Mouse (Mus musculus) hindbrain, embryonic 12.5 days (tissue): ENCODE measurements at regions not wholly inside any gene's neighbourhood (a gene's known extent, or its start where the extent isn't known, plus 50 kb on each side); places are given as distances from the start of the nearest gene placed in this dataset.

Experiments used
- ATAC-seq: fragments of 200-750 bp; cut with Nextera tagmentation; 2 replicates; pipeline ENCODE4 v1.8.0; 2017; ENCODE audit warnings: moderate TSS enrichment; ENCODE audit not compliant: low FRiP score
- H3K27ac ChIP-seq: fragments of 300-500 bp; sonication (generic); 2 replicates; pipeline ENCODE4 v1.5.1; 2016; ENCODE audit warnings: mild to moderate bottlenecking
- H3K27me3 ChIP-seq: fragments of 300-500 bp; sonication (generic); 2 replicates; pipeline ENCODE4 v1.6.1; 2016; ENCODE audit warnings: mild to moderate bottlenecking
- H3K36me3 ChIP-seq: fragments of 300-500 bp; sonication (generic); 2 replicates; pipeline ENCODE4 v1.6.1; 2016; ENCODE audit warnings: mild to moderate bottlenecking
- H3K4me1 ChIP-seq: fragments of 300-500 bp; sonication (generic); 2 replicates; pipeline ENCODE4 v1.6.1; 2016
- H3K4me2 ChIP-seq: fragments of 300-500 bp; sonication (generic); replicated peaks from 2 replicates; pipeline ENCODE4 v1.6.1; 2016; ENCODE audit warnings: mild to moderate bottlenecking
- H3K4me3 ChIP-seq: fragments of 300-500 bp; sonication (generic); 2 replicates; pipeline ENCODE4 v1.5.1; 2016; ENCODE audit warnings: mild to moderate bottlenecking
- H3K9ac ChIP-seq: fragments of 300-500 bp; sonication (generic); 2 replicates; pipeline ENCODE4 v1.6.1; 2016; ENCODE audit warnings: mild to moderate bottlenecking, moderate library complexity
- H3K9me3 ChIP-seq: fragments of 300-500 bp; sonication (generic); replicated peaks from 2 replicates; pipeline ENCODE4 v1.6.1; 2016; ENCODE audit warnings: mild to moderate bottlenecking
- WGBS: fragments of 180-500 bp; shearing (Covaris S2); methylation state at CpG from one replicate; pipeline ENCODE4 v1.1.7; 2016; 5-methylcytosine and 5-hydroxymethylcytosine counted together

- Histone ChIP-seq H3K9me3 (no peaks in the 10 kb centered on the region), H3K27ac (no peak overlapping the region), H3K36me3 (no peaks in the 10 kb centered on the region), H3K4me2 (no peak overlapping the region), H3K27me3 (peaks cover 15% of the 10 kb centered on the region), H3K4me3 (no peak overlapping the region), H3K9ac (no peak overlapping the region), H3K4me1 (no peaks in the 10 kb centered on the region)
- WGBS: 65% methylated on average over 9 of the region's 9 CpGs
- ATAC-seq: no peak
Measured at GRCm38 (mm10) chr9:61633936-61634335, 261.8 kb downstream of the Tle3 start.

- no peak overlapping the region for H3K4me2 ChIP-seq
- H3K9ac ChIP-seq: no peak overlapping the region
- H3K9me3 ChIP-seq: no peaks in the 10 kb centered on the region
- H3K36me3 ChIP-seq: no peaks in the 10 kb centered on the region
- no peak for ATAC-seq
- no peaks in the 10 kb centered on the region for H3K4me1 ChIP-seq
- no peak overlapping the region for H3K4me3 ChIP-seq
- 98% methylated on average over 3 of the region's 3 CpGs for WGBS
- no peak overlapping the region for H3K27ac ChIP-seq
- H3K27me3 ChIP-seq: peaks cover 21% of the 10 kb centered on the region
Measured at GRCm38 (mm10) chr9:61632602-61633001, 260.4 kb downstream of the Tle3 start.

- Histone ChIP-seq H3K4me3 (no peak overlapping the region), H3K36me3 (no peaks in the 10 kb centered on the region), H3K27ac (no peak overlapping the region), H3K4me1 (peaks cover 6% of the 10 kb centered on the region), H3K27me3 (peaks cover 32% of the 10 kb centered on the region), H3K9ac (no peak overlapping the region), H3K4me2 (no peak overlapping the region), H3K9me3 (no peaks in the 10 kb centered on the region)
- WGBS: 84% methylated on average over 7 of the region's 7 CpGs
- no peak for ATAC-seq
Measured at GRCm38 (mm10) chr9:61631097-61631496, 258.9 kb downstream of the Tle3 start.

- 79% methylated on average over 6 of the region's 6 CpGs for WGBS
- Histone ChIP-seq H3K36me3 (no peaks in the 10 kb centered on the region), H3K27ac (no peak overlapping the region), H3K4me3 (no peak overlapping the region), H3K9ac (no peak overlapping the region), H3K9me3 (no peaks in the 10 kb centered on the region), H3K4me2 (no peak overlapping the region), H3K27me3 (peaks cover 53% of the 10 kb centered on the region), H3K4me1 (peaks cover 20% of the 10 kb centered on the region)
- ATAC-seq: no peak
Measured at GRCm38 (mm10) chr9:61627801-61628574, 255.8 kb downstream of the Tle3 start.

- no peak overlapping the region for H3K4me3 ChIP-seq
- H3K36me3 ChIP-seq: no peaks in the 10 kb centered on the region
- no peak overlapping the region for H3K9ac ChIP-seq
- ATAC-seq: peak; percentile 77
- 21% methylated on average over 7 of the region's 7 CpGs for WGBS
- no peak overlapping the region for H3K27ac ChIP-seq
- H3K4me1 ChIP-seq: peaks cover 57% of the 10 kb centered on the region
- H3K9me3 ChIP-seq: no peaks in the 10 kb centered on the region
- peaks cover 55% of the 10 kb centered on the region for H3K27me3 ChIP-seq
- H3K4me2 ChIP-seq: no peak overlapping the region
Measured at GRCm38 (mm10) chr9:61622933-61623332, 250.8 kb downstream of the Tle3 start.

GRCm38 (mm10) chr9:61621939-61622338 is 249.8 kb downstream of the Tle3 start:
- Histone ChIP-seq H3K27ac (no peak overlapping the region), H3K9ac (no peak overlapping the region), H3K4me3 (no peak overlapping the region), H3K36me3 (no peaks in the 10 kb centered on the region), H3K27me3 (peaks cover 49% of the 10 kb centered on the region), H3K4me1 (peaks cover 57% of the 10 kb centered on the region), H3K9me3 (no peaks in the 10 kb centered on the region), H3K4me2 (no peak overlapping the region)
- no peak for ATAC-seq
- WGBS: 79% methylated on average over 5 of the region's 5 CpGs

GRCm38 (mm10) chr9:61620786-61621185 is 248.6 kb downstream of the Tle3 start:
- peaks cover 42% of the 10 kb centered on the region for H3K27me3 ChIP-seq
- no peak overlapping the region for H3K27ac ChIP-seq
- no peak overlapping the region for H3K9ac ChIP-seq
- H3K36me3 ChIP-seq: no peaks in the 10 kb centered on the region
- 55% methylated on average over 2 of the region's 2 CpGs for WGBS
- H3K4me2 ChIP-seq: no peak overlapping the region
- peaks cover 53% of the 10 kb centered on the region for H3K4me1 ChIP-seq
- no peaks in the 10 kb centered on the region for H3K9me3 ChIP-seq
- no peak for ATAC-seq
- no peak overlapping the region for H3K4me3 ChIP-seq

- no peak overlapping the region for H3K4me2 ChIP-seq
- no peaks in the 10 kb centered on the region for H3K36me3 ChIP-seq
- H3K27ac ChIP-seq: no peak overlapping the region
- peaks cover 35% of the 10 kb centered on the region for H3K27me3 ChIP-seq
- H3K4me3 ChIP-seq: no peak overlapping the region
- no peak overlapping the region for H3K9ac ChIP-seq
- no peaks in the 10 kb centered on the region for H3K9me3 ChIP-seq
- peaks cover 55% of the 10 kb centered on the region for H3K4me1 ChIP-seq
- WGBS: 26% methylated on average over 4 of the region's 4 CpGs
- no peak for ATAC-seq
Measured at GRCm38 (mm10) chr9:61620105-61620504, 247.9 kb downstream of the Tle3 start.

- Histone ChIP-seq H3K9ac (no peak overlapping the region), H3K9me3 (no peaks in the 10 kb centered on the region), H3K27me3 (peaks cover 24% of the 10 kb centered on the region), H3K27ac (no peak overlapping the region), H3K4me3 (no peak overlapping the region), H3K4me2 (no peak overlapping the region), H3K4me1 (peaks cover 47% of the 10 kb centered on the region), H3K36me3 (no peaks in the 10 kb centered on the region)
- 27% methylated on average over 12 of the region's 12 CpGs for WGBS
- ATAC-seq: peak; percentile 30; the same call in 1 of the 2 replicates
Measured at GRCm38 (mm10) chr9:61618510-61619249, 246.5 kb downstream of the Tle3 start.

- peaks cover 41% of the 10 kb centered on the region for H3K4me1 ChIP-seq
- H3K4me2 ChIP-seq: no peak overlapping the region
- no peaks in the 10 kb centered on the region for H3K36me3 ChIP-seq
- no peak overlapping the region for H3K27ac ChIP-seq
- no peak for ATAC-seq
- WGBS: 64% methylated on average over 8 of the region's 8 CpGs
- H3K27me3 ChIP-seq: peaks cover 24% of the 10 kb centered on the region
- no peak overlapping the region for H3K9ac ChIP-seq
- no peaks in the 10 kb centered on the region; the same call in 1 of the 2 replicates for H3K9me3 ChIP-seq
- no peak overlapping the region for H3K4me3 ChIP-seq
Measured at GRCm38 (mm10) chr9:61617979-61618378, 245.8 kb downstream of the Tle3 start.

GRCm38 (mm10) chr9:61615556-61615955 is 243.4 kb downstream of the Tle3 start:
- Histone ChIP-seq H3K9me3 (no peaks in the 10 kb centered on the region; the same call in 1 of the 2 replicates), H3K4me2 (no peak overlapping the region), H3K36me3 (no peaks in the 10 kb centered on the region), H3K4me3 (no peak overlapping the region), H3K27me3 (peaks cover 22% of the 10 kb centered on the region), H3K4me1 (peaks cover 19% of the 10 kb centered on the region), H3K27ac (no peak overlapping the region), H3K9ac (no peak overlapping the region)
- no peak for ATAC-seq
- 59% methylated on average over 4 of the region's 4 CpGs for WGBS

- H3K4me3 ChIP-seq: no peak overlapping the region
- peaks cover 15% of the 10 kb centered on the region for H3K27me3 ChIP-seq
- 85% methylated on average over 5 of the region's 5 CpGs for WGBS
- H3K27ac ChIP-seq: no peak overlapping the region
- ATAC-seq: no peak
- H3K4me1 ChIP-seq: peaks cover 10% of the 10 kb centered on the region
- H3K9me3 ChIP-seq: no peaks in the 10 kb centered on the region
- no peak overlapping the region for H3K9ac ChIP-seq
- H3K36me3 ChIP-seq: no peaks in the 10 kb centered on the region
- H3K4me2 ChIP-seq: no peak overlapping the region
Measured at GRCm38 (mm10) chr9:61607576-61607975, 235.4 kb downstream of the Tle3 start.
